Mouse (Mus musculus) bone marrow, adult 2 months (tissue): ENCODE results near the gene Trp53i11. TPM values are rescaled to one million over a fixed set of nuclear protein-coding genes. Genes with fewer than 3 reads are reported as not detected.

Experiments used
- H3K27ac ChIP-seq: fragments of 200-500 bp; 2 replicates; pipeline ENCODE4 v1.5.1; 2012; ENCODE audit warnings: low read depth, mild to moderate bottlenecking, control low read depth, inconsistent platforms, low read length; ENCODE audit not compliant: control insufficient read depth, poor library complexity, insufficient read depth
- H3K4me1 ChIP-seq: fragments of 200-500 bp; 2 replicates; pipeline ENCODE4 v1.6.1; 2011; ENCODE audit warnings: low read length; ENCODE audit not compliant: control insufficient read depth, insufficient read depth
- H3K4me3 ChIP-seq: fragments of 200-500 bp; replicated peaks from 2 replicates; pipeline ENCODE3; 2011; ENCODE audit warnings: mild to moderate bottlenecking, low read depth, low read length, control low read depth; ENCODE audit not compliant: control insufficient read depth
- CTCF ChIP-seq: fragments of 200-500 bp; IDR thresholded peaks from 2 replicates; pipeline ENCODE4 v1.5.1; 2011; ENCODE audit warnings: low read length, control low read depth; ENCODE audit not compliant: control insufficient read depth, insufficient read depth
- POLR2A ChIP-seq: fragments of 200-500 bp; IDR thresholded peaks from 2 replicates; pipeline ENCODE4 v1.6.1; 2011; ENCODE audit warnings: low read depth, mild to moderate bottlenecking, control low read depth, low read length, borderline replicate concordance; ENCODE audit not compliant: control insufficient read depth
- WGBS: fragments of 180-500 bp; shearing (Covaris S2); methylation state at CpG from one replicate; pipeline ENCODE4 v1.1.7; 2018; 5-methylcytosine and 5-hydroxymethylcytosine counted together
- polyA plus RNA-seq: library from polyadenylated mRNA; stranded (reverse); fragments of >200 nt; gene quantifications from 2 replicates; pipeline ENCODE4 v1.2.4, GENCODE M21; 2011; ENCODE audit warnings: low replicate concordance; ENCODE audit not compliant: missing spikeins, insufficient read depth, insufficient read length

Gene Trp53i11
- polyA plus RNA-seq, 1 experiment, result 14.1 TPM

GRCm38 (mm10) chr2:93198846-93199245, 11.5 kb downstream of the Trp53i11 start:
- peaks cover 3% of the 10 kb centered on the region for H3K4me1 ChIP-seq
- WGBS, result 20% methylated on average over 3 of the region's 3 CpGs
- TF ChIP-seq POLR2A, result no peak
- peak; percentile 96 for TF ChIP-seq CTCF

DNA sequence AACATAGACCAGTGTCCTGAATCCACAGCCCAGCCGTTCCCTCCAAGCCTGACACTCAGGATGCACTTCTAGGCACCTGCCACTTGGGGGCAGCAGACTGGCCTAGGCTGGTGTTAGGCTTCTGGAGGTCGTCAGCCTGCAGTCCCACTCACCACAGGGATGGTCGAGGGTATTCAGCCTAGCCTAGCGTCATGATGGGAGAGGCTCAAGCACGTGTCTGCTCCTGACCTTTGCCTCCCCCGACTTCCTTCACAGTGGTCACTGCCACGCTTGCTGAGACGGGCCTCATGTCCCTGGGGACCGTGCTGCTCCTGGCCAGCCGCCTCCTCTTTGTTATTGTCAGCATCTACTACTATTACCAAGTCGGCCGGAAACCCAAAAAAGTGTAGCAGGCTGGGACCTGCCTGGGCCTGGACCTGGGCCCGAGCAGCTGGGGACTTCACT, 12.2 kb downstream of the Trp53i11 start:
- 55% methylated on average over 13 of the region's 13 CpGs for WGBS
- H3K27ac ChIP-seq, result no peak overlapping the region
- TF ChIP-seq CTCF, result peak; percentile 97
- no peak for TF ChIP-seq POLR2A
- H3K4me3 ChIP-seq, result no peak overlapping the region
- peaks cover 1% of the 10 kb centered on the region; the same call in 1 of the 2 replicates for H3K4me1 ChIP-seq

More at GRCm38 (mm10) chr2:93198846-93199245, 11.5 kb downstream of the Trp53i11 start:
- Histone ChIP-seq H3K27ac (no peak overlapping the region), H3K4me3 (no peak overlapping the region)

GRCm38 (mm10) chr2:93200681-93201340, 13.5 kb downstream of the Trp53i11 start:
- no peak for TF ChIP-seq CTCF
- no peak for TF ChIP-seq POLR2A

GRCm38 (mm10) chr2:93201997-93202396, 14.6 kb downstream of the Trp53i11 start:
- H3K4me3 ChIP-seq, result no peak overlapping the region
- H3K27ac ChIP-seq, result no peak overlapping the region
- TF ChIP-seq POLR2A, result no peak
- no peak for TF ChIP-seq CTCF
- H3K4me1 ChIP-seq, result no peaks in the 10 kb centered on the region
- WGBS, result 75% methylated on average over 3 of the region's 3 CpGs

More at GRCm38 (mm10) chr2:93200681-93201340, 13.5 kb downstream of the Trp53i11 start:
- WGBS, result 66% methylated on average over 10 of the region's 10 CpGs
- no peaks in the 10 kb centered on the region; the same call in 1 of the 2 replicates for H3K4me1 ChIP-seq
- H3K27ac ChIP-seq, result no peak overlapping the region
- H3K4me3 ChIP-seq, result no peak overlapping the region

GRCm38 (mm10) chr2:93202782-93203181, 15.4 kb downstream of the Trp53i11 start:
- TF ChIP-seq CTCF (no peak), POLR2A (no peak)
- Histone ChIP-seq H3K4me3 (no peak overlapping the region), H3K27ac (no peak overlapping the region), H3K4me1 (no peaks in the 10 kb centered on the region)
- WGBS, result 33% methylated on average over 1 of the region's 1 CpGs

DNA sequence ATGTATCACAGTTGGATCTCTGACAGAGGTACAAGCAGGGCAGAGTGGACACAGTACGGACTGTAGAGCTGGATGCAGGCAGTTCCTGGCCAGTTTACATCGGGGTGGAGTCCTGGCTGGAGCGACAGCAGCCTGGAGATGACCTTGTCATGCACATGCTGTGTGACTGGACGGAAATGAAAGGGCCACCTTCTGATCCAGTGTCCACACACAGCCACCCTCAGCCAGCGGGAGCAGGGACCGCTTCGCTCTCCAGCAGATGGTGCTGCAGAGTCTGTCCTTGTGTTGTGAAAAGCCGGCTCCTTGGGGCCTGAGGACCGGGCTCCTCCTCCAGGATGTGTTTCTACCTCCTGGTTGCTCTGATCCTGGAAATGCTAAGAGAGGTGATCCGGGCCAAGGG, 16.3 kb downstream of the Trp53i11 start:
- Histone ChIP-seq H3K27ac (no peak overlapping the region), H3K4me3 (no peak overlapping the region), H3K4me1 (no peaks in the 10 kb centered on the region)
- TF ChIP-seq POLR2A, result no peak
- peak; percentile 49; the same call in 1 of the 2 replicates for TF ChIP-seq CTCF
- 32% methylated on average over 10 of the region's 10 CpGs for WGBS

DNA sequence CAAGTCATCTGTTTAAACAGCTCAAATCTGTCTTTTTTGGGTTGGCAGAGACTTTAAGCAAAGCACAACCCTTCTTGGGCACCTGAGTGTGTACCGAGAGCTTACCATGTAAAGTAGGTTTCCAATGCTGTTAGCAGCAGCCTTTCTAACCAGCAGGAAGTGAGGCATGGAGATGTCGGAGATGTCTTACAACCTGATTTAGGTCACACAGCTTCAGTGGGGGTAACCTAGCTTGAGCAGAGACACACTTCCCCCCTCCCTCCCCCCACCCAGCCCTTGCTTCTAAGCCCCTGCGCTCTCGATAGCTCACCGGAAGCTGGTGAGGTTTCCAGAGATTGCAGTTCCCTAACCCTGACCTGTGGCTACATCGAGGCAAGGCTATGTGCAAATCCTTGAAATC, 17.2 kb downstream of the Trp53i11 start:
- no peak overlapping the region for H3K27ac ChIP-seq
- H3K4me3 ChIP-seq, result no peak overlapping the region
- WGBS, result 50% methylated on average over 6 of the region's 6 CpGs
- no peaks in the 10 kb centered on the region for H3K4me1 ChIP-seq
- TF ChIP-seq POLR2A, result no peak
- no peak for TF ChIP-seq CTCF

GRCm38 (mm10) chr2:93206126-93206525, 18.8 kb downstream of the Trp53i11 start:
- TF ChIP-seq POLR2A, result no peak
- no peak for TF ChIP-seq CTCF
- no peak overlapping the region for H3K27ac ChIP-seq
- no peaks in the 10 kb centered on the region for H3K4me1 ChIP-seq
- no peak overlapping the region for H3K4me3 ChIP-seq
- 77% methylated on average over 1 of the region's 1 CpGs for WGBS
